Comparison of ENCODE assay signal across 21 mouse cellular contexts in the genomic region with DNA sequence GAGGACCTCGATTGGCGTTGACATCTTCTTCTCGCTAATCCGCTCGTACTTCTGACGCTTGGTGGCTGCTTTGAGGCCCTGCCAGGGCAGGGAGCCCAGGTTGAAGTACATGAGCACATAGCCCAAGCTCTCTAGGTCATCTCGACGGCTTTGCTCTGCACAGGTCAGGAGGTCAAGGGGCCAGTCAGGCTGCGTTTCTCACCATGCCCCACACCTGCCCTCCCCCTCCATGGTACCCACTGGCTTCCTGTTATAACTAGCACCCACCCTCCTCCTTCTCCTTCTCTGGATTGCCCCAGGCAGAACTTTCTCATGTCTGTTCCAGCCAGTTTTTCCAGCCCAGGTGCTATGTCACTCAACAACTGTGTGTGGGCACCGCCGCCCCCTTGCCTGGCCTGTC. TPM values are rescaled to one million over a fixed set of nuclear protein-coding genes. Genes with fewer than 3 reads are reported as not detected.
DNase-seq lines count a peak whose midpoint lies in the region; ATAC-seq lines count a peak whose summit lies in the region.
"Had no signal": no experiment of that assay in that cellular context is flagged by ENCODE, and none has a peak within 500 bp of the region (broad histone marks: within the 10 kb centered on the region; RNA-seq: fewer than 3 reads in every experiment).

No protein-coding gene starts in this region.

- ATAC-seq in kidney, embryonic 14.5 days (ENCODE audit: low FRiP score, low TSS enrichment) = no peak
- ATAC-seq: hindbrain, embryonic 16.5 days; midbrain, embryonic 16.5 days had no signal

- H3K27me3 ChIP-seq in kidney, embryonic 14.5 days (ENCODE audit: control insufficient read depth, insufficient read depth, low read length) = no peaks in the 10 kb centered on the region
- H3K27me3 ChIP-seq: forebrain, embryonic 12.5 days; liver, embryonic 15.5 days; megakaryocyte, embryonic 14.5 days; stomach, embryonic 15.5 days had no signal

- DNase-seq in kidney, adult 11 months = peak; percentile 83
- peak; percentile 55 to 75 for DNase-seq in kidney, adult 8-10 months
- peak; percentile 58 to 68 for DNase-seq in kidney, postnatal 36 days
- peak; percentile 68 for DNase-seq in lung, postnatal 14 days
- DNase-seq in spleen, postnatal 36 days (ENCODE audit: low spot score in 2 of 2) = no peak
- no peak for DNase-seq in thymus, postnatal 0 days (ENCODE audit: low spot score)
- DNase-seq in MN1 (ENCODE audit: low spot score) = no peak
- DNase-seq: adrenal gland, postnatal 25 days; B cell, adult 2 months; cerebellum, adult 2 months; gastrocnemius, postnatal 14 days; right cerebral cortex, adult 18-20 months; thymus, postnatal 14 days had no signal

- H3K9ac ChIP-seq in kidney, embryonic 14.5 days (ENCODE audit: low read depth, low read length) = no peak overlapping the region
- H3K9ac ChIP-seq: forebrain, embryonic 12.5 days; liver, embryonic 15.5 days; stomach, embryonic 15.5 days had no signal

- peaks cover 94% of the 10 kb centered on the region for H3K36me3 ChIP-seq in kidney, embryonic 14.5 days (ENCODE audit: control insufficient read depth, insufficient read depth, low read length)

- no peak overlapping the region for H3K27ac ChIP-seq in kidney, embryonic 14.5 days (ENCODE audit: low read depth, low read length)
- H3K27ac ChIP-seq: forebrain, embryonic 12.5 days; heart, embryonic 10.5 days; liver, embryonic 15.5 days; stomach, embryonic 15.5 days had no signal

- H3K4me2 ChIP-seq in kidney, embryonic 14.5 days (replicated peaks; ENCODE audit: low read depth, low read length) = no peak overlapping the region
- H3K4me2 ChIP-seq: forebrain, embryonic 12.5 days; liver, embryonic 15.5 days; stomach, embryonic 15.5 days had no signal

- no peaks in the 10 kb centered on the region for H3K9me3 ChIP-seq in kidney, embryonic 14.5 days (ENCODE audit: control insufficient read depth, low read length)
- H3K9me3 ChIP-seq: forebrain, embryonic 12.5 days; heart, embryonic 10.5 days; liver, embryonic 15.5 days; megakaryocyte, embryonic 14.5 days; stomach, embryonic 15.5 days had no signal

- no peaks in the 10 kb centered on the region for H3K4me1 ChIP-seq in kidney, embryonic 14.5 days (ENCODE audit: control insufficient read depth, insufficient read depth, low read length)
- H3K4me1 ChIP-seq: forebrain, embryonic 12.5 days; liver, embryonic 15.5 days; stomach, embryonic 15.5 days had no signal

- no peak overlapping the region for H3K4me3 ChIP-seq in kidney, embryonic 14.5 days (ENCODE audit: low read length)
- H3K4me3 ChIP-seq: forebrain, embryonic 12.5 days; heart, embryonic 10.5 days; liver, embryonic 15.5 days; megakaryocyte, embryonic 14.5 days; stomach, embryonic 15.5 days had no signal

- 73% methylated on average over 11 of the region's 11 CpGs for WGBS in kidney, embryonic 14.5 days

RNA-seq across cellular contexts. Expression of a gene that starts 22.1 kb away (rescaled TPM):
- polyA plus RNA-seq in kidney, embryonic 14.5 days (2014; fragmentation: Nextera tagmentation; extraction: Ambion mirVana) = 45.8 and 63.1 TPM in 2 replicates
- polyA plus RNA-seq in thymus, postnatal 0 days (2015; fragmentation: Nextera tagmentation; extraction: Ambion mirVana) = 30.0 and 37.4 TPM in 2 replicates

RNA-seq across cellular contexts. Expression of a gene that starts 29.9 kb away (rescaled TPM):
- 88.8 and 107 TPM in 2 replicates for polyA plus RNA-seq in kidney, embryonic 14.5 days (2014; fragmentation: Nextera tagmentation; extraction: Ambion mirVana)
- polyA plus RNA-seq in thymus, postnatal 0 days (2015; fragmentation: Nextera tagmentation; extraction: Ambion mirVana) = 52.2 and 70.8 TPM in 2 replicates

Comparison
In these comparisons a context has a peak if more than half of its experiments do, and no peak if none do; other contexts are left out.
1. DNase-seq: peak in kidney, adult 11 months (single experiment), kidney, adult 8-10 months (2 of 2), kidney, postnatal 36 days (2 of 2) and lung, postnatal 14 days (single experiment); none in spleen, postnatal 36 days (0 of 2), thymus, postnatal 0 days (single experiment) and MN1 (single experiment).